Mouse (Mus musculus) ES-E14 (cell line): Measurements from ENCODE around the gene Pgs1. TPM values are rescaled to one million over a fixed set of nuclear protein-coding genes. Genes with fewer than 3 reads are reported as not detected.

Experiments used
- DNase-seq: peaks from one replicate; pipeline ENCODE4 v3.0.0-alpha.2; 2013; ENCODE audit warnings: low read depth, low spot score
- H3K27ac ChIP-seq: 2 replicates; pipeline ENCODE4 v1.5.1; 2012; ENCODE audit warnings: low read depth, mild to moderate bottlenecking, low read length, moderate library complexity, mixed read lengths; ENCODE audit not compliant: poor library complexity, insufficient read depth, severe bottlenecking
- H3K36me3 ChIP-seq: 2 replicates; pipeline ENCODE4 v1.6.1; 2012; ENCODE audit warnings: mild to moderate bottlenecking, low read length, moderate library complexity, mixed read lengths; ENCODE audit not compliant: control insufficient read depth, poor library complexity, insufficient read depth, severe bottlenecking
- H3K4me1 ChIP-seq, 2 experiments: fragments of 150-350 bp in 1 of 2; sonication (generic) in 1 of 2; 2 replicates each; pipeline ENCODE4 v1.6.1; 2012; ENCODE audit warnings: low read length in 2 of 2, mild to moderate bottlenecking in 1 of 2, mixed read lengths in 1 of 2; ENCODE audit not compliant: control insufficient read depth in 2 of 2, insufficient read depth in 2 of 2, poor library complexity in 1 of 2
- H3K4me3 ChIP-seq, 2 experiments: fragments of 150-350 bp in 1 of 2; sonication (generic) in 1 of 2; 2 replicates each; pipeline ENCODE4 v1.5.1; 2012; ENCODE audit warnings: low read length in 2 of 2, low read depth in 1 of 2, mild to moderate bottlenecking in 1 of 2, mixed read lengths in 1 of 2; ENCODE audit not compliant: insufficient read depth in 1 of 2, poor library complexity in 1 of 2, severe bottlenecking in 1 of 2
- H3K9ac ChIP-seq: 2 replicates; pipeline ENCODE4 v1.6.1; 2012; ENCODE audit warnings: low read depth, mild to moderate bottlenecking, low read length, mixed read lengths; ENCODE audit not compliant: poor library complexity, insufficient read depth, severe bottlenecking
- H3K9me3 ChIP-seq: fragments of 150-350 bp; sonication (generic); 2 replicates; pipeline ENCODE4 v1.6.1; 2012; ENCODE audit warnings: low read depth, mild to moderate bottlenecking, low read length; ENCODE audit not compliant: control insufficient read depth, insufficient read depth
- CHD2 ChIP-seq: IDR thresholded peaks from 2 replicates; pipeline ENCODE4 v1.6.1; 2014; ENCODE audit warnings: mild to moderate bottlenecking, low read depth, low read length, inconsistent platforms
- HCFC1 ChIP-seq: IDR thresholded peaks from 2 replicates; pipeline ENCODE4 v1.6.1; 2012; ENCODE audit warnings: low read length, inconsistent platforms, borderline replicate concordance; ENCODE audit not compliant: insufficient read depth
- MAFK ChIP-seq: IDR thresholded peaks from 2 replicates; pipeline ENCODE4 v1.6.1; 2014; ENCODE audit warnings: mild to moderate bottlenecking, low read depth, low read length, inconsistent platforms; ENCODE audit not compliant: insufficient read depth
- ZC3H11A ChIP-seq: IDR thresholded peaks from 2 replicates; pipeline ENCODE4 v1.6.1; 2012; ENCODE audit warnings: low read depth, mild to moderate bottlenecking, inconsistent platforms, low read length, borderline replicate concordance
- ZNF384 ChIP-seq: IDR thresholded peaks from 2 replicates; pipeline ENCODE4 v1.6.1; 2012; ENCODE audit warnings: low read depth, low read length, inconsistent platforms
- in situ Hi-C, 2 experiments: fragments of 600-800 bp; cut with MboI; formaldehyde crosslinking; loops; one replicate each; pipeline ENCODE4 v1.15.1; 2025; ENCODE audit warnings: low sequenced_read_pairs in 2 of 2, inconsistent platforms in 1 of 2; ENCODE audit not compliant: unreplicated experiment in 2 of 2
- total RNA-seq: library from RNA; depleted of rRNA; stranded (reverse); fragments of 300-350 nt; gene quantifications from 2 replicates; pipeline ENCODE4 v1.2.3, GENCODE M21; 2012

Pgs1 gene
- total RNA-seq, 1 experiment, result 95.2 TPM

GRCm38 (mm10) chr11:117967249-117968015 is 18.7 kb upstream of the Pgs1 start:
- Histone ChIP-seq H3K4me3 (peak overlapping the region; percentile 82 to 87), H3K27ac (peak overlapping the region; percentile 86; the same call in 1 of the 2 replicates), H3K9me3 (no peaks in the 10 kb centered on the region), H3K36me3 (peaks cover 27% of the 10 kb centered on the region), H3K9ac (peak overlapping the region; percentile 90), H3K4me1 (peaks cover 18 to 34% of the 10 kb centered on the region in 2 experiments)
- TF ChIP-seq CHD2 (no peak), MAFK (no peak), HCFC1 (no peak), ZC3H11A (no peak), ZNF384 (no peak)
- DNase-seq, result no peak
- in situ Hi-C loops, result no loop called here

DNA sequence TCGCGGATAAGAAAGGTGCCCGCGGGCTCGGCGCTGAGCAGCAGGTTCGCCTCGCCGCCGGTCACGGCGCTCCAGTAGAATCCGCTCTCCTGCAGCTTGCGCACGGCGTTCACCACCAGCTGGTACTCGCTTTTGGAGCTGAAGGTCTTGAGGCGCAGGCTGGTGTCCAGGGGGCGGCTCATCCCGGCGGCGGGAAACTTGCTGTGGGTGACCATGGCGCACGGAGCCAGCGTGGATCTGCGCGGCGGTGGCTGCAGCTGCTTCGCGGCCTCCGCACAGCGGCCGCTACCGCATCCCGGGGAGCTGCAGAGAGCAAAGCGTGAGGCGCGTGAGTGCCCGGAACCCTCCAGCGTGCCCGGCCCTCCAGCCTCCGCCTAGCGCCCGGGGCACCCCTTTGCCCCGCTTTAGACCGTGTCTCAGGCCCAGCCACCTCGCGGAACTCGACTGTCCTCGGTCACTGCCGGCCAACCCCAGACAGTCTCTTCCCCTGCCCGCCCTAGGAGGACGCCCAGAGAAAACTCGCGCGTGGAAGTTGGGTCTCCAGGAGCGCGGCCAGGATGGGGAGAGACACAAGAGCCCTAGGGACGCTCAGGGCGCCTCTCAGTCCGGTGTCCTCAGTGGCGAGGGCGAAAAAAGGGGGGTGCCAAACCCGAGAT is 17.9 kb upstream of the Pgs1 start:
- in situ Hi-C loops, result no loop called here
- TF ChIP-seq MAFK (no peak), HCFC1 (no peak), ZC3H11A (no peak), CHD2 (no peak), ZNF384 (no peak)
- no peak for DNase-seq
- Histone ChIP-seq H3K9ac (peak overlapping the region; percentile 90), H3K9me3 (no peaks in the 10 kb centered on the region), H3K4me3 (peak overlapping the region; percentile 82 to 87), H3K4me1 (peaks cover 18 to 37% of the 10 kb centered on the region in 2 experiments), H3K27ac (peak overlapping the region; percentile 86), H3K36me3 (peaks cover 27% of the 10 kb centered on the region)

DNA sequence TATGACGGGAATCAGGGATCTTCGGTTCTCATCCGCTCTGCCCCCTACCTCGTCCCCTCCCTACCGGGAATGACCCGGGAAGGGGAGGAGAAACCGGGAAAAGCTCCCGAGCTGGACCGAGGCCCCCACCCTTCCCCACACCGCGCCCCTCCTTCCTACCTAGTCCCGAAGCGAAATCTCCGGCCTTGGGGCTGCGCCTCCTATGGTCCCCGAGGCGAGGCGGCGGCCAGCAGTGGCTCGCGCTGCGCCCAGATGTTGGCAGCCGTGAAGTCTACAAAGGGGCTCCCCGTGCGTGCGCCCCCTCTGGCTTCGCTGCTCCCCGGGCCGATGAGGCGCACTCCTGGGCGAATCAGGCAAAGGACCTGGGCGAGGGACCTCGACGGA is 17.4 kb upstream of the Pgs1 start:
- in situ Hi-C loops, result no loop called here
- peaks cover 22 to 42% of the 10 kb centered on the region in 2 experiments for H3K4me1 ChIP-seq

DNA sequence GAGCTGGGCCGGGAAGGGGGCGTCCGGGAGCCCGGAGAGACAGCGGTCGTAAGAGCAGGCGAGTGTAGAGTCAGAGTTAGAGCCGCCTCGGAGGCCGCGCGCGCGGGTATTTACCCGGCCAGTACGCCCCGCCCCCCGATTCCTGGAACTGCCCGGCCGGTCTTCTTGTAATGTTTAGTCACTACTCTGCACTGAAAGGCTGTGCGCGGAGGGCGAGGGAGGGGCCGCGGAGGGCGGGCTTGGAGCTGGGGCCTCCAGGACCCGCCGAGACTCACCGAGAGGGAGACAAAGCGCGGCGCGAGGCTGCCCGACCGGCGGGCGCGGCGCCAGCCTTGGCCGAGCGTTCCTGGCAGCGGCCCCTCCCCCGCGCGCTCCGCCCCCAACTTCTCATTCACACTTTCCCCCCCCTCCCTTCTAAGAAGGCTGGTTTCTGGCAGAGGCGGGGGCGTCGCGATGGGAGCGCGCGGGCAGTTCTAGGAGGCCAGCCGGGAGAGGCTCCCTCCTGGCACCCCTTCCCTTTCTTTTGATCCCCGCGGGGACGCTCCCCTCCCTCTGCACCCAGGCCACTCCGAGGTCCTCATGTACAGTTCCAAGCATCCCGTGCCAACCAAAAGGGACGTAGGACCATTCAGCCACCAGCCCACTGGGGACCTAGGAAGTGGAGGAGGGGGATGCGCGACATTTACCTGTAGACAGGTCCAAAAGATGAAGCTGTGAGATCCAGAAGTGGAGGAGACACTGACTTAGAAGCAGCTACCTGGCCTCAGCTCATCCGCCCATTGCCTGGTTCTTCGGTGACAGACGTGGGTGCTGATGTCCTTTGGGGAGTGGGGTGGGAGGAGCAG is 16.8 kb upstream of the Pgs1 start:
- peaks cover 23 to 44% of the 10 kb centered on the region in 2 experiments for H3K4me1 ChIP-seq
- H3K9ac ChIP-seq, result peak overlapping the region; percentile 90
- in situ Hi-C loops, result no loop called here
- TF ChIP-seq ZC3H11A (no peak), CHD2 (no peak), MAFK (no peak), HCFC1 (peak; percentile 42; the same call in 1 of the 2 replicates)
- H3K4me3 ChIP-seq, result peak overlapping the region; percentile 82 to 87
- DNase-seq, result peak; percentile 96
- peak overlapping the region; percentile 89 for H3K27ac ChIP-seq
- peaks cover 27% of the 10 kb centered on the region for H3K36me3 ChIP-seq
- H3K9me3 ChIP-seq, result no peaks in the 10 kb centered on the region

More for the DNA sequence above, 17.4 kb upstream of the Pgs1 start:
- H3K36me3 ChIP-seq, result peaks cover 27% of the 10 kb centered on the region
- H3K4me3 ChIP-seq, result peak overlapping the region; percentile 82 to 87
- DNase-seq, result no peak
- H3K9me3 ChIP-seq, result no peaks in the 10 kb centered on the region
- TF ChIP-seq CHD2 (no peak), ZC3H11A (no peak), HCFC1 (no peak)
- H3K9ac ChIP-seq, result peak overlapping the region; percentile 90
- H3K27ac ChIP-seq, result peak overlapping the region; percentile 86
